Comparison of ENCODE assay signal across 28 mouse cellular contexts in genomic region chr2:59212846-59213245, GRCm38 (mm10). TPM values are rescaled to one million over a fixed set of nuclear protein-coding genes. Genes with fewer than 3 reads are reported as not detected.
DNase-seq lines count a peak whose midpoint lies in the region; ATAC-seq and TF ChIP-seq lines count a peak whose summit lies in the region.
"Had no signal": no experiment of that assay in that cellular context is flagged by ENCODE, and none has a peak within 500 bp of the region (broad histone marks: within the 10 kb centered on the region; RNA-seq: fewer than 3 reads in every experiment).

No protein-coding gene starts in this region.

- peak overlapping the region; percentile 90; the same call in 1 of the 2 replicates for H3K27ac ChIP-seq in cerebellum, adult 2 months (ENCODE audit: insufficient read depth, low read length)
- H3K27ac ChIP-seq in midbrain, embryonic 11.5 days (ENCODE audit: low read depth, low read length) = no peak overlapping the region
- no peak overlapping the region for H3K27ac ChIP-seq in midbrain, embryonic 13.5 days
- H3K27ac ChIP-seq: embryonic facial prominence, embryonic 12.5 days; embryonic facial prominence, embryonic 15.5 days; heart, embryonic 15.5 days; hindbrain, embryonic 14.5 days; hindbrain, postnatal 0 days had no signal

- no peak for TF ChIP-seq CTCF in cerebellum, adult 2 months (IDR thresholded peaks at IDR 0.05; ENCODE audit: borderline replicate concordance, insufficient read depth, low read depth, low read length)

- H3K4me1 ChIP-seq in cerebellum, adult 2 months (ENCODE audit: control insufficient read depth, insufficient read depth, low read length) = peaks cover 21% of the 10 kb centered on the region
- no peaks in the 10 kb centered on the region; the same call in 1 of the 2 replicates for H3K4me1 ChIP-seq in midbrain, embryonic 11.5 days (ENCODE audit: control insufficient read depth, insufficient read depth, low read length)
- no peaks in the 10 kb centered on the region; the same call in 1 of the 2 replicates for H3K4me1 ChIP-seq in midbrain, embryonic 13.5 days (replicated peaks)
- H3K4me1 ChIP-seq: embryonic facial prominence, embryonic 15.5 days had no signal

- peak in 1 of 2 experiments; percentile 83 for DNase-seq in cerebellum, adult 2 months
- DNase-seq in cerebellum, adult 18-20 months = no peak
- DNase-seq in heart, adult 11 months = peak; percentile 18
- no peak for DNase-seq in heart, postnatal 25 days (ENCODE audit: low spot score)
- DNase-seq in midbrain, embryonic 11.5 days (ENCODE audit: low spot score, missing footprints) = peak; percentile 54
- DNase-seq: adrenal gland, postnatal 10 days; adrenal gland, postnatal 36 days; B cell, adult 2 months; cerebellum, adult 8-10 months; forebrain, postnatal 0 days; gastrocnemius, postnatal 14 days; heart, adult 18-20 months; heart, postnatal 10 days; heart, postnatal 4 days; kidney, adult 18-20 months had no signal

- ATAC-seq in midbrain, embryonic 11.5 days (ENCODE audit: low FRiP score) = no peak
- no peak for ATAC-seq in midbrain, embryonic 13.5 days
- ATAC-seq: forebrain, embryonic 14.5 days; forebrain, postnatal 0 days; hindbrain, postnatal 0 days; inflammation-experienced regulatory T-cells, adult 6 months; Patski had no signal

- no peak overlapping the region for H3K4me2 ChIP-seq in midbrain, embryonic 11.5 days
- H3K4me2 ChIP-seq in midbrain, embryonic 13.5 days (replicated peaks) = no peak overlapping the region
- H3K4me2 ChIP-seq: embryonic facial prominence, embryonic 12.5 days; embryonic facial prominence, embryonic 15.5 days; heart, embryonic 12.5 days; heart, embryonic 15.5 days; hindbrain, embryonic 14.5 days had no signal

- WGBS in cerebellum, adult 2 months = 21% methylated on average over 1 of the region's 1 CpGs
- WGBS in midbrain, embryonic 11.5 days = 96% methylated on average over 1 of the region's 1 CpGs
- WGBS in midbrain, embryonic 13.5 days = 90% methylated on average over 1 of the region's 1 CpGs

- intact Hi-C loops in heart, postnatal 25 days (cut with DNase I) = no loop called here

- no peaks in the 10 kb centered on the region for H3K27me3 ChIP-seq in cerebellum, adult 2 months (ENCODE audit: control insufficient read depth, insufficient read depth, low read length)
- no peaks in the 10 kb centered on the region for H3K27me3 ChIP-seq in midbrain, embryonic 11.5 days (ENCODE audit: control insufficient read depth, insufficient read depth, low read length)
- H3K27me3 ChIP-seq in midbrain, embryonic 13.5 days = no peaks in the 10 kb centered on the region
- H3K27me3 ChIP-seq: CH12.LX; embryonic facial prominence, embryonic 12.5 days; embryonic facial prominence, embryonic 15.5 days; heart, embryonic 12.5 days; heart, embryonic 15.5 days; Patski had no signal

- no peak for TF ChIP-seq POLR2A in cerebellum, adult 2 months (IDR thresholded peaks at IDR 0.05; ENCODE audit: borderline replicate concordance, insufficient read depth, low read length)

- H3K9ac ChIP-seq in midbrain, embryonic 11.5 days (ENCODE audit: low read length) = no peak overlapping the region
- no peak overlapping the region for H3K9ac ChIP-seq in midbrain, embryonic 13.5 days (replicated peaks)
- H3K9ac ChIP-seq: embryonic facial prominence, embryonic 12.5 days; embryonic facial prominence, embryonic 15.5 days; forebrain, postnatal 0 days; heart, embryonic 12.5 days; heart, embryonic 15.5 days; hindbrain, embryonic 14.5 days had no signal

- H3K36me3 ChIP-seq in midbrain, embryonic 11.5 days (ENCODE audit: control insufficient read depth, insufficient read depth, low read length) = no peaks in the 10 kb centered on the region
- H3K36me3 ChIP-seq in midbrain, embryonic 13.5 days = no peaks in the 10 kb centered on the region
- H3K36me3 ChIP-seq: embryonic facial prominence, embryonic 15.5 days had no signal

- no peak overlapping the region for H3K4me3 ChIP-seq in cerebellum, adult 2 months (replicated peaks; ENCODE audit: insufficient read depth, low read depth, low read length)
- no peak overlapping the region for H3K4me3 ChIP-seq in midbrain, embryonic 11.5 days (ENCODE audit: low read depth, low read length)
- no peak overlapping the region for H3K4me3 ChIP-seq in midbrain, embryonic 13.5 days (replicated peaks)
- H3K4me3 ChIP-seq: embryonic facial prominence, embryonic 12.5 days; embryonic facial prominence, embryonic 15.5 days; heart, embryonic 12.5 days; heart, embryonic 15.5 days had no signal

- H3K9me3 ChIP-seq in midbrain, embryonic 11.5 days (ENCODE audit: control insufficient read depth, low read length) = no peaks in the 10 kb centered on the region
- H3K9me3 ChIP-seq in midbrain, embryonic 13.5 days = no peaks in the 10 kb centered on the region
- H3K9me3 ChIP-seq: embryonic facial prominence, embryonic 12.5 days; embryonic facial prominence, embryonic 15.5 days; G1E; heart, embryonic 12.5 days; heart, embryonic 15.5 days had no signal

RNA-seq across cellular contexts. Expression of gene Pkp4, which starts 52.2 kb away (rescaled TPM):
- polyA plus RNA-seq in cerebellum, adult 2 months (2012; rRNA removed) = 200 and 203 TPM in 2 replicates
- 100 to 1,000 TPM; 148 to 155 TPM for total RNA-seq in heart, postnatal 25 days (2021)
- polyA plus RNA-seq in midbrain, embryonic 11.5 days (2014; fragmentation: Nextera tagmentation; extraction: Ambion mirVana) = 19.0 and 20.2 TPM in 2 replicates
- 17.4 and 17.7 TPM in 2 replicates for polyA plus RNA-seq in midbrain, embryonic 13.5 days (2015; fragmentation: Nextera tagmentation; extraction: Ambion mirVana)
- total RNA-seq: CH12.LX had no signal

RNA-seq across cellular contexts. Expression of gene Ccdc148, which starts 52.4 kb away (rescaled TPM):
- 3.8 and 4.0 TPM in 2 replicates for polyA plus RNA-seq in cerebellum, adult 2 months (2012; rRNA removed)
- under 1 TPM; 0.64 to 0.83 TPM for total RNA-seq in heart, postnatal 25 days (2021)
- 0.55 and 0.80 TPM in 2 replicates for polyA plus RNA-seq in midbrain, embryonic 11.5 days (2014; fragmentation: Nextera tagmentation; extraction: Ambion mirVana)
- 3.3 and 3.9 TPM in 2 replicates for polyA plus RNA-seq in midbrain, embryonic 13.5 days (2015; fragmentation: Nextera tagmentation; extraction: Ambion mirVana)
- total RNA-seq: CH12.LX; common myeloid progenitor, adult 5-6 weeks had no signal
- polyA plus RNA-seq: G1E had no signal

Comparison
In these comparisons a context has a peak if more than half of its experiments do, and no peak if none do; other contexts are left out.
1. DNase-seq: peak in heart, adult 11 months (single experiment) and midbrain, embryonic 11.5 days (single experiment); none in cerebellum, adult 18-20 months (0 of 2) and heart, postnatal 25 days (single experiment).